ENCODE assay signal across 26 mouse cellular contexts in genomic region chrX:111658671-111659070, GRCm38 (mm10). TPM values are rescaled to one million over a fixed set of nuclear protein-coding genes. Genes with fewer than 3 reads are reported as not detected.
DNase-seq lines count a peak whose midpoint lies in the region; ATAC-seq and TF ChIP-seq lines count a peak whose summit lies in the region.
"Had no signal": no experiment of that assay in that cellular context is flagged by ENCODE, and none has a peak within 500 bp of the region (broad histone marks: within the 10 kb centered on the region; RNA-seq: fewer than 3 reads in every experiment).

No protein-coding gene starts in this region.

- no peak overlapping the region for H3K4me2 ChIP-seq in kidney, postnatal 0 days (ENCODE audit: low read length)
- H3K4me2 ChIP-seq: embryonic facial prominence, embryonic 15.5 days; heart, embryonic 11.5 days; limb, embryonic 12.5 days; midbrain, embryonic 12.5 days; stomach, embryonic 15.5 days had no signal

- ATAC-seq in kidney, postnatal 0 days (replicated peaks; ENCODE audit: low FRiP score, low read depth) = no peak
- ATAC-seq in Patski = no peak
- ATAC-seq in activated CD4-positive, CD25-positive, alpha-beta regulatory T cell, adult 4 months = no peak
- ATAC-seq: forebrain, embryonic 14.5 days; hindbrain, postnatal 0 days had no signal

- H3K27ac ChIP-seq in kidney, postnatal 0 days = no peak overlapping the region
- H3K27ac ChIP-seq: embryonic facial prominence, embryonic 15.5 days; hindbrain, embryonic 10.5 days; hindbrain, postnatal 0 days; limb, embryonic 12.5 days; liver, embryonic 14.5 days; midbrain, embryonic 12.5 days; stomach, embryonic 15.5 days had no signal

- in situ Hi-C loops in Patski (cut with MboI; ENCODE audit: low pct_unique_long_range_greater_than_20kb) = no loop called here

- H3K9ac ChIP-seq in kidney, postnatal 0 days (ENCODE audit: low read depth, low read length) = no peak overlapping the region
- H3K9ac ChIP-seq: embryonic facial prominence, embryonic 15.5 days; limb, embryonic 12.5 days; liver, embryonic 14.5 days; midbrain, embryonic 12.5 days; stomach, embryonic 15.5 days had no signal

- no peaks in the 10 kb centered on the region for H3K27me3 ChIP-seq in kidney, postnatal 0 days (ENCODE audit: insufficient read depth, low read length)
- peaks cover 53% of the 10 kb centered on the region for H3K27me3 ChIP-seq in Patski
- H3K27me3 ChIP-seq: embryonic facial prominence, embryonic 15.5 days; limb, embryonic 12.5 days; midbrain, embryonic 12.5 days; stomach, embryonic 15.5 days had no signal

- CTCF ChIA-PET in Patski (lab: Charles Lee) = no interaction called here

- H3K36me3 ChIP-seq in kidney, postnatal 0 days (ENCODE audit: insufficient read depth, low read length) = no peaks in the 10 kb centered on the region
- H3K36me3 ChIP-seq: embryonic facial prominence, embryonic 15.5 days; G1E; hindbrain, embryonic 10.5 days; limb, embryonic 12.5 days; midbrain, embryonic 12.5 days; stomach, embryonic 15.5 days had no signal

- H3K4me3 ChIP-seq in kidney, postnatal 0 days (replicated peaks; ENCODE audit: low read depth, low read length) = no peak overlapping the region
- H3K4me3 ChIP-seq: embryonic facial prominence, embryonic 15.5 days; hindbrain, embryonic 10.5 days; limb, embryonic 12.5 days; midbrain, embryonic 12.5 days; stomach, embryonic 15.5 days had no signal

- WGBS in kidney, postnatal 0 days = 92% methylated on average over 4 of the region's 4 CpGs

- H3K9me3 ChIP-seq in kidney, postnatal 0 days (replicated peaks; ENCODE audit: low read length) = no peaks in the 10 kb centered on the region
- H3K9me3 ChIP-seq: embryonic facial prominence, embryonic 15.5 days; G1E; hindbrain, embryonic 10.5 days; limb, embryonic 12.5 days; midbrain, embryonic 12.5 days; stomach, embryonic 15.5 days had no signal

- TF ChIP-seq CTCF in kidney, postnatal 0 days (IDR thresholded peaks at IDR 0.05; ENCODE audit: low read depth) = peak; percentile 35; the same call in 1 of the 2 replicates
- peak; percentile 37 for TF ChIP-seq CTCF in Patski (IDR thresholded peaks at IDR 0.05)

- H3K4me1 ChIP-seq in kidney, postnatal 0 days (replicated peaks; ENCODE audit: insufficient read depth, low read length) = no peaks in the 10 kb centered on the region
- H3K4me1 ChIP-seq: embryonic facial prominence, embryonic 15.5 days; hindbrain, embryonic 10.5 days; limb, embryonic 12.5 days; midbrain, embryonic 12.5 days; stomach, embryonic 15.5 days had no signal

- POLR2A ChIA-PET in Patski (lab: Charles Lee) = no interaction called here

- DNase-seq in embryo, embryonic 10 days (ENCODE audit: low spot score) = peak; percentile 4
- DNase-seq in embryo, embryonic 11 days = no peak
- DNase-seq in kidney, postnatal 0 days (ENCODE audit: low spot score) = no peak
- DNase-seq in kidney, postnatal 14 days = no peak
- peak; percentile 2 for DNase-seq in 3T3-L1 (ENCODE audit: low read depth, low spot score)
- DNase-seq in Patski (ENCODE audit: low read depth, low spot score) = no peak
- no peak for DNase-seq in cerebellum, postnatal 10 days
- DNase-seq: adrenal gland, postnatal 36 days; cerebellum, postnatal 14 days; kidney, adult 18-20 months; kidney, postnatal 10 days; layer of hippocampus, postnatal 36 days; lung, postnatal 10 days; thymus, adult 18-20 months; thymus, postnatal 36 days had no signal

RNA-seq across cellular contexts. Expression of gene Hdx, which starts 38.2 kb away (rescaled TPM):
- polyA plus RNA-seq in kidney, postnatal 0 days (2015; fragmentation: Nextera tagmentation; extraction: Ambion mirVana) = 0.56 and 0.57 TPM in 2 replicates
- not detected for polyA plus RNA-seq in Patski (2021)
- polyA plus RNA-seq in activated CD4-positive, CD25-positive, alpha-beta regulatory T cell, adult 4 months (2017; shearing (Covaris generic)) = not detected
- polyA plus RNA-seq: G1E had no signal

Comparison
In these comparisons a context has a peak if more than half of its experiments do, and no peak if none do; other contexts are left out.
1. DNase-seq: peak in embryo, embryonic 10 days (single experiment) and 3T3-L1 (single experiment); none in embryo, embryonic 11 days (single experiment), kidney, postnatal 0 days (single experiment), kidney, postnatal 14 days (single experiment), Patski (single experiment) and cerebellum, postnatal 10 days (0 of 2).